Mouse (Mus musculus) kidney, postnatal 0 days (tissue): ENCODE measurements around the gene Ptpn12. TPM values are rescaled to one million over a fixed set of nuclear protein-coding genes. Genes with fewer than 3 reads are reported as not detected.

ENCODE experiments used
- ATAC-seq: fragments of 200-750 bp; cut with Nextera tagmentation; replicated peaks from 2 replicates; pipeline ENCODE4 v1.8.0; 2017; ENCODE audit warnings: low read depth, moderate number of reproducible peaks, moderate TSS enrichment, moderate library complexity; ENCODE audit not compliant: low FRiP score
- DNase-seq: peaks from one replicate; pipeline ENCODE4 v3.0.0-alpha.2; 2016; ENCODE audit warnings: low spot score
- H3K27ac ChIP-seq: fragments of 300-500 bp; sonication (generic); 2 replicates; pipeline ENCODE4 v1.5.1; 2014; ENCODE audit warnings: mild to moderate bottlenecking
- H3K27me3 ChIP-seq: fragments of 300-500 bp; sonication (generic); 2 replicates; pipeline ENCODE4 v1.6.1; 2014; ENCODE audit warnings: low read length, mixed read lengths; ENCODE audit not compliant: insufficient read depth
- H3K36me3 ChIP-seq: fragments of 300-500 bp; sonication (generic); 2 replicates; pipeline ENCODE4 v1.6.1; 2014; ENCODE audit warnings: low read length, mixed read lengths; ENCODE audit not compliant: insufficient read depth
- H3K4me1 ChIP-seq: fragments of 300-500 bp; sonication (generic); replicated peaks from 2 replicates; pipeline ENCODE4 v1.6.1; 2014; ENCODE audit warnings: antibody characterized with exemption, low read length, mixed read lengths; ENCODE audit not compliant: insufficient read depth
- H3K4me2 ChIP-seq: fragments of 300-500 bp; sonication (generic); 2 replicates; pipeline ENCODE4 v1.6.1; 2014; ENCODE audit warnings: mild to moderate bottlenecking, low read length, moderate library complexity, mixed read lengths
- H3K4me3 ChIP-seq: fragments of 300-500 bp; sonication (generic); replicated peaks from 2 replicates; pipeline ENCODE4 v1.5.1; 2014; ENCODE audit warnings: low read depth, low read length
- H3K9ac ChIP-seq: fragments of 300-500 bp; sonication (generic); 2 replicates; pipeline ENCODE4 v1.6.1; 2014; ENCODE audit warnings: low read depth, low read length
- H3K9me3 ChIP-seq: fragments of 300-500 bp; sonication (generic); replicated peaks from 2 replicates; pipeline ENCODE4 v1.6.1; 2016; ENCODE audit warnings: low read length, inconsistent platforms, mixed read lengths
- CTCF ChIP-seq: IDR thresholded peaks from 2 replicates; pipeline ENCODE4 v1.5.1; 2016; ENCODE audit warnings: antibody characterized with exemption, low read depth, mild to moderate bottlenecking, moderate library complexity
- WGBS: fragments of 180-500 bp; shearing (Covaris S2); extraction: QIAGEN DNeasy Blood & Tissue Kit; methylation state at CpG from one replicate; pipeline ENCODE4 v1.1.7; 2014; 5-methylcytosine and 5-hydroxymethylcytosine counted together
- polyA plus RNA-seq: library from polyadenylated mRNA; unstranded; fragments of >200 nt; fragmentation: Nextera tagmentation; extraction: Ambion mirVana; gene quantifications from 2 replicates; pipeline ENCODE4 v1.2.1, GENCODE M21; 2015

Ptpn12 gene
- polyA plus RNA-seq, 1 experiment from 2014 or later, result 23.3 TPM

DNA sequence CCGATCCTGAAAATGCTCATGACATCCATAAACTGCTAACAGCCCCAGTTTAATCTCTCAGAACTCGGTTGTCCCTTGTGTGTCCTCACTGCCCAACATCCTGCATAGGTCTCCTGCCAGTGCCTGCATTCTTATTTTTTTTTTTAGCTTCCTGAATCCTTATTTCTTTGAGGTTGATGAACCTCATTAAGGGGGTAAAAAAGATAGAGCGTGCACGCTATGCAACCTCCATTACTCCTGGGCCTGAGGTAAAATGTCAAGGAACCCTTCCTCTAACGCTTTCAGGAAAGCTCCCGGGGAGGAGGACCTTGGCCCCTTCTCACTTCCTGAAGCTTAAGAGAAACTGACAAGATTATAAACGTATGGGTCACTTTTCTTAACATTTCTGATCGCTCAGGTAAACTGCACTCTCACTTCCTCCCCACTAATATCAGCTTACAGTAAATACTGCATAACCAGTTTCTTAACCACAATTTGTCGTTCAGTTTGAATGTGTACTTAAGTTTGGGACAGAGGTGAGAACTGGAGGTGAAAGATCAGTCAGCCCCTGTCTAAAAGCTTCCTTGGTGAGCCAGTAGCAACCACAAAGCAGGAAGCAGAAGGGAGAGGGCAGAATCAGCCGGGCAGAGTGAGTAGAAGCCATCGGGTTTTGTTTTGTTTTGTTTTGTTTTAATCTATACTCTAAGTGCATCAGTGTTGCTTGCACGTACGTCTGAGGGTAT is 100.4 kb downstream of the Ptpn12 start:
- H3K4me3 ChIP-seq, result no peak overlapping the region
- H3K9me3 ChIP-seq, result no peaks in the 10 kb centered on the region
- DNase-seq, result no peak
- no peak overlapping the region for H3K4me2 ChIP-seq
- H3K36me3 ChIP-seq, result no peaks in the 10 kb centered on the region
- H3K9ac ChIP-seq, result no peak overlapping the region
- WGBS, result 46% methylated on average over 13 of the region's 13 CpGs
- ATAC-seq, result no peak
- no peak for TF ChIP-seq CTCF
- no peak overlapping the region for H3K27ac ChIP-seq
- no peaks in the 10 kb centered on the region for H3K27me3 ChIP-seq
- no peaks in the 10 kb centered on the region for H3K4me1 ChIP-seq

DNA sequence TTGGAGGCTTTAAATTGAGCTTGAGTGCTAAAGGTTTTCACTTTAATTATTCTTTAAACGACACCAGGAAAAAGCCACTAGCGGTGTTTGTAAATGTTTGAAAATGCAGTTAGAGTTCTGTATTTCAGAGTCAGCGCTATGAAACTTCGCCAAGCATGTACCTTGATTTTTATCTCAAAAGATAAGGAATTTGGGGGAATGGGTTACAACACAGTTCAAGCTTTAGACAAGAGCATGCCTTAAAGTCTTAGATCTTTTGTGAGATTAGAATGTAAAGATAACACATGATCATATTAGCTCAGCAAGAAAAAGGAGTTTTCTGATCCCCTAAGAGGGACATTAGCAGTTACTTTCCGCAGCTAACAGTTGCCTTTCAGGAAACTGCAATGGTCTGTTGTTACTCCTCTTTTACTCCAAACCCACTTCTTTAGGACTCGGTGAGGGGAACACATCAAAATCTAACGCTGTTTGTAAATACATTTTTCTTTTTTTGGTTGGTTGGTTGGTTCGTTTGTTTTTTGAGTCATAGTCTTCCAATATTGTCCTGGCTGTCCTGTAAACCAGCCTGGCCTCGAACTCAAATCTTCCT is 103.3 kb downstream of the Ptpn12 start:
- no peaks in the 10 kb centered on the region for H3K9me3 ChIP-seq
- TF ChIP-seq CTCF, result no peak
- peak overlapping the region; percentile 98 for H3K27ac ChIP-seq
- H3K36me3 ChIP-seq, result no peaks in the 10 kb centered on the region
- ATAC-seq (no peak), DNase-seq (peak; percentile 33)
- H3K9ac ChIP-seq, result peak overlapping the region; percentile 57
- WGBS, result 20% methylated on average over 9 of the region's 9 CpGs
- 0 out of 2 replicates have a peak, but pooled peaks cover 5% of the 10 kb centered on the region for H3K4me1 ChIP-seq
- H3K4me2 ChIP-seq, result peak overlapping the region; percentile 53
- H3K4me3 ChIP-seq, result peak overlapping the region; percentile 84
- no peaks in the 10 kb centered on the region for H3K27me3 ChIP-seq

DNA sequence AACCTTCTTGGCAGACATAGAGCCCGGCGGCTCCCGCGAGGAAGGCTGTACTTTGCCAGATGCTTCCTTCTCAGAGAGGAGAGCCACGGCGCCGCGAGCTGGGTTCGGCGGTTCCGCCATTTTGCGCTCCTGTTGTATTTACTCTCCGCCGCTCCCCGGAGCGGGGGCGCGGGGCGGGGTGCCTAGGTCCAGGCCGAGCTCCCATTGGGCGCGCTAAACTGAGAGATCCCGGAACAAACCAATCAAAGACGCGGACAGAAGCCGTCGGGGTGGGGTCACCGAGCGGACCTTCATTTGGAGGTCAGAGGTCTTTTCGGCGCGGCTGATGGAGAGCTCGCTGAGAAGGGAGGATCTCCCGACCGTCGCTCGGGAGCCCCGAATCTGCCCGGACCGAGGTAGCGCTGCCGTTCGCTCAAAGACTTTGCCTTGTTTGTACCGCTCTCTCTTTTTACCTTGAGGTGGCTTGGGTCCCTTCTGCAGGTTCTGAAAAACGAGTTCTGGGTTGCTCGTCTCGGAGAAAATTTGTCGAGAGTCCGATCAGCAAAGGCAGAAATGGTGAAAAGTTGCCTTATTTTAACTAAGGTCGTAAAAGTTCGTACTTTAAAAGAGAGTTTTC is 103.9 kb downstream of the Ptpn12 start:
- Histone ChIP-seq H3K4me1 (0 out of 2 replicates have a peak, but pooled peaks cover 5% of the 10 kb centered on the region), H3K9ac (peak overlapping the region; percentile 87), H3K36me3 (no peaks in the 10 kb centered on the region), H3K27me3 (no peaks in the 10 kb centered on the region), H3K9me3 (no peaks in the 10 kb centered on the region), H3K4me2 (peak overlapping the region; percentile 73), H3K4me3 (peak overlapping the region; percentile 84), H3K27ac (peak overlapping the region; percentile 98)
- no peak for TF ChIP-seq CTCF
- ATAC-seq (peak; percentile 100), DNase-seq (peak; percentile 99)
- WGBS, result under 1% methylated on average over 51 of the region's 51 CpGs

DNA sequence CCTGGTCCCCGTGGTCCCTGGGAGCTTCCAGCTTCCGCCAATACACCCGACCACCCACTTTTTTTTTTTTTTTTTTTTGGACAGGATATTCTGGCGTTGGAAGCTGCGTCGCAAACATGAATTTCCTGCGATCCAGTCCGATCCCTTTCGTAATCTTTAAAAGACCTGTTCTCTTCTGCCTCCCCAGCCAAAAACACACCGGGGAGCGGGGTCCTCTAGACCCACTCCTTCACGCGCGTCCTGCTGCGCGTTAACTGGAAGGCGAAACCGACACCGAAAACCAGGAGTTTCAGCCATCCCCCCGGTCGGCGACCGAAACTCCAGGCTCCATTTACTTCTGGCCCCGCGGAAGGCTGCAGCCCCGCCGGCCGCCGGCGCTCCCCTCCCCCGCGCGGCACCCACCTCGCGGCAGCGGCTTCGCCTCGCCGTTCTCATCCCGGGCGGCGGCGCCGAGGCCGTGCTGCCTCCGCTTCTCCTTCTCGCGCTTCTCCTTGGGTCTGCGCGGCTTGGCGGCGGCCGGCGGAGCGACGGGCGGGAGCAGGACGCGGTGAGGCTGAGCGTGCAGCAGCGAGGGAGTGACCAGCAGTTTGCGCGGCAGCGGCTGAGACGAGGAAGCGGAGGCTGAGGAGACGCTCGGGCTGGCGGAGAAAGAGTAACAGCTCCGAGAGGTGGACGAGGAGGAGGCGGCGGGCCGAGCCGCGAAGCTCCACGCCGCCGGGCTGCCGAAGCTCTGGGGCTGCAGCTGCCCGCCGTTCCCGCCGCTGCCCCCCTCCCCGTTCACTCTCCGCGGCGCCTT is 104.7 kb downstream of the Ptpn12 start:
- Histone ChIP-seq H3K4me3 (peak overlapping the region; percentile 84), H3K4me1 (0 out of 2 replicates have a peak, but pooled peaks cover 5% of the 10 kb centered on the region), H3K4me2 (peak overlapping the region; percentile 73), H3K27me3 (no peaks in the 10 kb centered on the region), H3K9me3 (no peaks in the 10 kb centered on the region), H3K36me3 (no peaks in the 10 kb centered on the region), H3K27ac (peak overlapping the region; percentile 98), H3K9ac (peak overlapping the region; percentile 87)
- TF ChIP-seq CTCF, result no peak
- WGBS, result under 1% methylated on average over 80 of the region's 88 CpGs
- ATAC-seq (peak; percentile 80), DNase-seq (peak; percentile 65)

DNA sequence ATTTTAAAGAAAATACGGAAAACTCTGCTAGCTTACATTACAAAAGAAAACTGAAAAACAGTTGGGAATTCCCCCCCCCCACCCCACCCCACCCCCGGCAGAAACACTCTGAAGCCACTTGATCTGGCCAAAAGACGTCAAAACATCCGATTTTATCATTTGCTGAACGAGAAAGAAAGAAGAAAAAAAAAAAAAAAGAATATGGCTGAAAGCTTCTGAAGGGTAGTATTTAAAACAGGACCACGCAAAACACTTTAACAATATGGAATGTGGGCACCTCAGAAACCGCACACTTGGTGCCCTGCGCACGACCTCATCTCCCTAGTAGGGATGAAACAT is 105.2 kb downstream of the Ptpn12 start:
- no peak for DNase-seq
- H3K9ac ChIP-seq, result peak overlapping the region; percentile 87
- H3K36me3 ChIP-seq, result no peaks in the 10 kb centered on the region
- H3K4me3 ChIP-seq, result peak overlapping the region; percentile 84
- H3K4me1 ChIP-seq, result 0 out of 2 replicates have a peak, but pooled peaks cover 5% of the 10 kb centered on the region
- no peaks in the 10 kb centered on the region for H3K27me3 ChIP-seq
- H3K4me2 ChIP-seq, result peak overlapping the region; percentile 73
- WGBS, result under 1% methylated on average over 9 of the region's 9 CpGs
- no peak for ATAC-seq
- H3K27ac ChIP-seq, result peak overlapping the region; percentile 98
- TF ChIP-seq CTCF, result no peak
- H3K9me3 ChIP-seq, result no peaks in the 10 kb centered on the region

DNA sequence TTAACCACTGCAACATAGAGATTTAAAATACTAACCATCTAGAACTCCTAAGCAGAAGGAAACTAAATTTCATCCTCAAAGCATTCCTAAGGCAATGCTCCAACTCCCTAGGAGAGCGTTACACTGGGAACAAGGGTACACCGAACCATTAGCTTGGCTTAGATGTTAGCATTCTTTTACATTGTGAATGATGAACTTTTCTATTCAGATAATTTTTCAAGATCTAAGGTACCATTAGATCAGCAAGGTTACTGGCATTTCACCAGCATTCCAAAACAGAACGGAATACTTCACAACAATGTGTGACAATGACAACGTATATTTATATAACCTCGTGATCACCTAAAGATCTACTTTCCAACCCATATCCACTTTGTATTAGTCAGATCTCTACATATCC is 105.6 kb downstream of the Ptpn12 start:
- 2% methylated on average over 5 of the region's 5 CpGs for WGBS
- H3K27ac ChIP-seq, result no peak overlapping the region
- no peak for TF ChIP-seq CTCF

More for the DNA sequence above, 105.6 kb downstream of the Ptpn12 start:
- no peaks in the 10 kb centered on the region for H3K9me3 ChIP-seq
- DNase-seq, result no peak
- peak overlapping the region; percentile 73 for H3K4me2 ChIP-seq
- H3K4me1 ChIP-seq, result peaks cover 9% of the 10 kb centered on the region; the same call in 1 of the 2 replicates
- no peak for ATAC-seq
- H3K36me3 ChIP-seq, result no peaks in the 10 kb centered on the region
- H3K27me3 ChIP-seq, result no peaks in the 10 kb centered on the region
- H3K4me3 ChIP-seq, result peak overlapping the region; percentile 84
- H3K9ac ChIP-seq, result peak overlapping the region; percentile 87
